In the genomic region with DNA sequence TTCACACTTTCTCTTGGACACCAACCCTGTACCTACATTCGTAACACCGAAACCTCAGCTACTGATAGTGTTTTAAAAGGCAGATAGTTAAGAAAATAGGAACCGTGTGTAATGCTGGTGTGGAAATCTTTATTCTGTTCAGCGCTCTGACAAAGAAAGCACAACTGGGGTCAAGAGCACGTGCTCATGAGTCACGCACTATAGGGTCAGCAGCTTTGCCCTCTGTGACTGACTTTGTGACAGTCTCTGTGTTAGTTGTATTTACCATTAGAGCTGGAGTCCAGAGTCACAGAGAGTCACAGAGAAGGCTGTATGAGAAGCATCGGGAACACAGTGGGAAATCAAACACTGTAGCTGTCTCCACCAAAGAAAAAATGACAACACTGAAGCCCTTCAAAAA, we compare ENCODE assay signal across 31 mouse cellular contexts. TPM values are rescaled to one million over a fixed set of nuclear protein-coding genes. Genes with fewer than 3 reads are reported as not detected.
DNase-seq lines count a peak whose midpoint lies in the region; ATAC-seq and TF ChIP-seq lines count a peak whose summit lies in the region.
"Had no signal": no experiment of that assay in that cellular context is flagged by ENCODE, and none has a peak within 500 bp of the region (broad histone marks: within the 10 kb centered on the region; RNA-seq: fewer than 3 reads in every experiment).

No protein-coding gene starts in this region.

- no peak for TF ChIP-seq EP300 in heart, adult 2 months (IDR thresholded peaks at IDR 0.05; ENCODE audit: insufficient read depth, low read depth, low read length)

- H3K36me3 ChIP-seq in heart, adult 2 months (ENCODE audit: control insufficient read depth, insufficient read depth, low read length): no peaks in the 10 kb centered on the region
- no peaks in the 10 kb centered on the region for H3K36me3 ChIP-seq in embryonic facial prominence, embryonic 10.5 days (replicated peaks)
- H3K36me3 ChIP-seq in midbrain, postnatal 0 days (ENCODE audit: insufficient read depth, low read length): no peaks in the 10 kb centered on the region
- H3K36me3 ChIP-seq: heart, embryonic 10.5 days; heart, embryonic 13.5 days had no signal

- no peak overlapping the region for H3K27ac ChIP-seq in heart, adult 2 months
- H3K27ac ChIP-seq in embryonic facial prominence, embryonic 10.5 days (replicated peaks): no peak overlapping the region
- no peak overlapping the region for H3K27ac ChIP-seq in midbrain, postnatal 0 days (ENCODE audit: low read depth, low read length)
- H3K27ac ChIP-seq: heart, embryonic 10.5 days; heart, embryonic 13.5 days; hindbrain, embryonic 14.5 days; hindbrain, postnatal 0 days had no signal

- intact Hi-C loops in heart, adult 2 months (cut with DNase I): no loop called here

- DNase-seq in heart, adult 11 months: peak; percentile 23
- DNase-seq in heart, adult 2 months: no peak
- DNase-seq in 3134 (ENCODE audit: extremely low read depth, insufficient read length, low spot score) (peak; percentile 30), NIH3T3 (ENCODE audit: low read depth) (peak; percentile 50)
- DNase-seq in embryonic facial prominence, embryonic 10.5 days (ENCODE audit: low spot score): no peak
- DNase-seq in midbrain, postnatal 0 days (ENCODE audit: low spot score): no peak
- no peak for DNase-seq in spleen, adult 12 weeks (ENCODE audit: low spot score)
- DNase-seq: adrenal gland, postnatal 10 days; adrenal gland, postnatal 36 days; cerebellum, adult 11 months; cerebellum, adult 2 months; cerebellum, postnatal 10 days; cerebellum, postnatal 36 days; embryo, embryonic 11 days; forebrain, postnatal 0 days; gastrocnemius, postnatal 36 days had no signal

- no peak overlapping the region for H3K4me3 ChIP-seq in heart, adult 2 months
- H3K4me3 ChIP-seq in embryonic facial prominence, embryonic 10.5 days: no peak overlapping the region
- H3K4me3 ChIP-seq in midbrain, postnatal 0 days (ENCODE audit: low read depth, low read length): no peak overlapping the region
- H3K4me3 ChIP-seq: heart, embryonic 10.5 days; heart, embryonic 13.5 days had no signal

- H3K9ac ChIP-seq in heart, adult 2 months (ENCODE audit: low read depth, low read length): no peak overlapping the region
- no peak overlapping the region for H3K9ac ChIP-seq in midbrain, postnatal 0 days (replicated peaks; ENCODE audit: low read length, poor library complexity, severe bottlenecking)
- H3K9ac ChIP-seq: forebrain, postnatal 0 days; heart, embryonic 13.5 days; hindbrain, embryonic 14.5 days had no signal

- H3K79me2 ChIP-seq in heart, adult 2 months (replicated peaks; ENCODE audit: control insufficient read depth, insufficient read depth, low read length): no peaks in the 10 kb centered on the region

- 56% methylated on average over 7 of the region's 7 CpGs for WGBS in heart, adult 2 months
- WGBS in embryonic facial prominence, embryonic 10.5 days: 79% methylated on average over 7 of the region's 7 CpGs
- 83% methylated on average over 7 of the region's 7 CpGs for WGBS in midbrain, postnatal 0 days

- TF ChIP-seq POLR2A in heart, adult 2 months (IDR thresholded peaks at IDR 0.05; ENCODE audit: insufficient read depth, low read depth, low read length): no peak

- H3K4me2 ChIP-seq in midbrain, postnatal 0 days (ENCODE audit: low read depth, low read length, poor library complexity, severe bottlenecking): no peak overlapping the region
- H3K4me2 ChIP-seq: heart, embryonic 13.5 days; hindbrain, embryonic 14.5 days had no signal

- H3K27me3 ChIP-seq in heart, adult 2 months (ENCODE audit: control insufficient read depth, insufficient read depth, low read length): no peaks in the 10 kb centered on the region
- H3K27me3 ChIP-seq in embryonic facial prominence, embryonic 10.5 days (replicated peaks; ENCODE audit: low read depth, poor library complexity, severe bottlenecking): 0 out of 2 replicates have a peak, but pooled peaks cover 4% of the 10 kb centered on the region
- H3K27me3 ChIP-seq in midbrain, postnatal 0 days (ENCODE audit: insufficient read depth, low read length): no peaks in the 10 kb centered on the region
- H3K27me3 ChIP-seq: Patski had no signal

- no peak for TF ChIP-seq CTCF in heart, adult 2 months (IDR thresholded peaks at IDR 0.05)
- TF ChIP-seq CTCF in midbrain, postnatal 0 days (IDR thresholded peaks at IDR 0.05): no peak

- peaks cover 9% of the 10 kb centered on the region for H3K4me1 ChIP-seq in heart, adult 2 months (ENCODE audit: control insufficient read depth, insufficient read depth, low read length)
- peaks cover 12% of the 10 kb centered on the region for H3K4me1 ChIP-seq in embryonic facial prominence, embryonic 10.5 days
- no peaks in the 10 kb centered on the region for H3K4me1 ChIP-seq in midbrain, postnatal 0 days (ENCODE audit: insufficient read depth, low read length)

- no peaks in the 10 kb centered on the region for H3K9me3 ChIP-seq in embryonic facial prominence, embryonic 10.5 days
- H3K9me3 ChIP-seq in midbrain, postnatal 0 days (ENCODE audit: low read length): no peaks in the 10 kb centered on the region
- H3K9me3 ChIP-seq: heart, embryonic 10.5 days; heart, embryonic 13.5 days had no signal

- ATAC-seq in granulocyte monocyte progenitor cell, adult 5-6 weeks (replicated peaks; ENCODE audit: poor library complexity, severe bottlenecking): 0 out of 2 replicates have a peak, but pooled peaks have one; percentile 31
- ATAC-seq in midbrain, postnatal 0 days (ENCODE audit: low FRiP score): no peak
- ATAC-seq: forebrain, embryonic 14.5 days; forebrain, postnatal 0 days; hindbrain, postnatal 0 days; intestine, embryonic 16.5 days; Patski had no signal

RNA-seq across cellular contexts. Expression of a gene that starts 27.5 kb away (rescaled TPM):
- total RNA-seq in heart, adult 2 months (2021): under 1 TPM in 1 of 2 experiments, not detected in 1; 0.05 TPM
- polyA plus RNA-seq in heart, adult 2 months (2012; rRNA removed): 0.04 and 0.06 TPM in 2 replicates
- not detected in 2 replicates for total RNA-seq in granulocyte monocyte progenitor cell, adult 5-6 weeks (2014; fragmentation: Nextera tagmentation)
- total RNA-seq in granulocyte monocyte progenitor cell, adult 5-6 weeks (2017): not detected in 2 replicates
- 0.06 TPM in 1 of 2 replicates, not detected in the other for polyA plus RNA-seq in embryonic facial prominence, embryonic 10.5 days (2016; fragmentation: Nextera tagmentation; extraction: Ambion mirVana)
- total RNA-seq in midbrain, postnatal 0 days (2014; rRNA removed): not detected in 2 replicates
- polyA plus RNA-seq in midbrain, postnatal 0 days (2015; fragmentation: Nextera tagmentation; extraction: Ambion mirVana): not detected in 2 replicates
- total RNA-seq: adrenal gland, adult 18-20 months; adrenal gland, postnatal 36 days; ES-E14; forebrain, postnatal 0 days; heart, adult 18-20 months; hindbrain, postnatal 0 days had no signal
- polyA plus RNA-seq: cerebellum, adult 2 months; forebrain, embryonic 11.5 days; forebrain, embryonic 14.5 days; forebrain, postnatal 0 days; heart, embryonic 10.5 days; heart, embryonic 16.5 days; hindbrain, embryonic 11.5 days; hindbrain, embryonic 14.5 days; hindbrain, postnatal 0 days; inflammation-experienced regulatory T-cells, adult 6 months; Patski had no signal

RNA-seq across cellular contexts. Expression of a gene that starts 44.8 kb away (rescaled TPM):
- under 1 TPM; 0.57 to 0.94 TPM for total RNA-seq in heart, adult 2 months (2021)
- polyA plus RNA-seq in heart, adult 2 months (2012; rRNA removed): 0.82 and 0.91 TPM in 2 replicates
- 3.7 and 7.4 TPM in 2 replicates for total RNA-seq in granulocyte monocyte progenitor cell, adult 5-6 weeks (2014; fragmentation: Nextera tagmentation)
- 10.7 and 12.2 TPM in 2 replicates for total RNA-seq in granulocyte monocyte progenitor cell, adult 5-6 weeks (2017)
- polyA plus RNA-seq in embryonic facial prominence, embryonic 10.5 days (2016; fragmentation: Nextera tagmentation; extraction: Ambion mirVana): 76.0 and 80.2 TPM in 2 replicates
- total RNA-seq in midbrain, postnatal 0 days (2014; rRNA removed): 8.6 and 10.6 TPM in 2 replicates
- 12.7 and 13.3 TPM in 2 replicates for polyA plus RNA-seq in midbrain, postnatal 0 days (2015; fragmentation: Nextera tagmentation; extraction: Ambion mirVana)

Comparison
In these comparisons a context has a peak if more than half of its experiments do, and no peak if none do; other contexts are left out.
1. DNase-seq: peak in heart, adult 11 months (single experiment), 3134 (single experiment) and NIH3T3 (single experiment); none in heart, adult 2 months (0 of 2), embryonic facial prominence, embryonic 10.5 days (single experiment), midbrain, postnatal 0 days (single experiment) and spleen, adult 12 weeks (single experiment).